Mouse (Mus musculus): Measurements from ENCODE around the gene Btk. TPM values are rescaled to one million over a fixed set of nuclear protein-coding genes. Genes with fewer than 3 reads are reported as not detected.

The Btk gene
- total RNA-seq, 2 experiments from 2014 or later = 1.0 to 1.2 TPM

DNA sequence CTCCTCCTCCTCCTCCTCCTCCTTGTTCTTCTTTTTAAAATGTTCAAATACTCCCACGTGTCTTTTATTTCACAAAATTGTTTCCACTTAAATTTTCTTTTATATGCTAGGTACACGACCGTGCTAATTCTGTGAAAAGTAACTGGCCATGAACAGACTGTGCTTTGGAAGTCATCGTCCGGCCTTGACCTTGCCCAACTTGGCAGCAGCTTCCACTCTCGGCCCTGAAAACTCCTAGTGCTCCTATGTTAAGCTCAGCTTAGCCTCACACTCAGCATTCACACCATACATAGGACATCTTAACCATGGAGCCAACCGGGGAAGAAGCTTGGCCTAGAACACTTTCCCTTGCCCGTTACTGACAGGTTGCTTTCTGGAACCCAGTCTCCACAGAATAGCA lies 82.7 kb downstream of the Btk start:
- no peak for DNase-seq (ENCODE audit: low spot score in 2 of 2)
- intact Hi-C loops (cut with DNase I) = no loop called here

Other genes starting within 250 kb of the Btk start
- gene Drp2, start 179.0 kb downstream of the Btk start, total RNA-seq (2021) = 10 to 100 TPM; 56.3 to 61.7 TPM
- gene Taf7l, start 107.1 kb downstream of the Btk start, total RNA-seq (2021) = under 1 TPM in 1 of 2 experiments, not detected in 1; 0.53 TPM
- 10 to 100 TPM; 17.6 to 22.3 TPM for gene Timm8a1, start 41.7 kb downstream of the Btk start, total RNA-seq (2021)
- 100 to 1,000 TPM; 115 to 132 TPM for gene Rpl36a, start 2.1 kb upstream of the Btk start, total RNA-seq (2021)
- 10 to 100 TPM; 10.4 to 10.5 TPM for gene Gla, start 17.6 kb upstream of the Btk start, total RNA-seq (2021)
- 100 to 1,000 TPM; 153 to 166 TPM for gene Hnrnph2, start 17.6 kb upstream of the Btk start, total RNA-seq (2021)
- gene Armcx4, start 102.9 kb upstream of the Btk start, total RNA-seq (2021) = 10 to 100 TPM; 37.7 to 39.5 TPM
- gene Armcx1, start 134.4 kb upstream of the Btk start, total RNA-seq (2021) = 10 to 100 TPM; 60.0 to 68.0 TPM
- gene Armcx6, start 167.8 kb upstream of the Btk start, total RNA-seq (2021) = 1 to 10 TPM; 4.2 to 5.8 TPM
- gene Armcx3, start 173.0 kb upstream of the Btk start, total RNA-seq (2021) = 10 to 100 TPM; 75.0 to 85.0 TPM
- 10 to 100 TPM; 81.7 to 82.8 TPM for gene Armcx2, start 225.7 kb upstream of the Btk start, total RNA-seq (2021)